Mouse (Mus musculus) hindlimb bud, embryonic 11.5 days (tissue): ENCODE results near the gene Ptbp3.
"Not testable (repeated sequence)": the region's sequence is repeated elsewhere in the genome, so short reads cannot be mapped to it uniquely, and the experiment has no call there.

Experiments
- DNase-seq: peaks from one replicate; pipeline ENCODE4 v3.0.0-alpha.2; 2012; ENCODE audit warnings: low read depth, low spot score; ENCODE audit errors: extremely low spot score

The Ptbp3 gene

DNA sequence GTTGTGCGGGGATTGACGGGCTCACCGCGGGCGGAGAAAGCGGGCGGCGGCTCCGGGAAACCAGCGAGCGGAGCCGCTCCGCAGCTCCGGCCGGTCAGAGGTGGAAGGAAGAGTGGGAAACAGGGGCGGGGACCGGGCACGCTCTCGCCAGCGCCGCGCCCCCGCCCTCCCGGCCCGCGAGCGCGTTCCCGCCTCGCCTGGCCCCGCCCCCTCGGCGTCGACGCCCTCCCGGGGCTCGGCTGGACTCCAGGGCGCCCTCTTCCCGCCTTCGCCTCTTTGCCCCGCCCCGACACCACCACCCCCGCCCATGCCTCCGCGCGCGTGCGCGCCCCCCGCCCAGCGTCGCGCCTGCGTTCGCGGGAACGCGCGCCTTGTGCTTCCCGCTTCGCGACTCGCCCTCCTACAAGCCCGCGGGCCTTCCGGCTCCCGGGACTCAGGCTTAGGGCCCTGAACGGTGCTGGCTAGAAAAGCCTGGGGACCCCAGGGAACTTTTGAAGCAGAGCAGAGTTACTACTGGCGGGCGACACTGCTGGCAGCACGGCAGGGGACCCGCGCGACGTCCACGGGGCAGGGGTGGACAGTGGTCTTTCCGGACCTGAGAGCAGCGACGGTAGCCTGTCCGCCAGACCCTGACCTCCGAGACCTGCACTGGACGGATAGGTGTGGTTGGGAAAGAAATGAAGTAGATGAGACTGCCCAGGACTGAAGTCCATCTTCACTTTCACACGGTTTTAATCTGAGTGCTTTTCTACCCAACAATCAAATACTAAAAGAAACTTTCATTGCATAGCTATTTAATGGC is at the start of gene Ptbp3:
TSS of gene Ptbp3 (minus strand) at position 190 of the 802 bp plus-strand sequence.
- DNase-seq, result peak; percentile 75

DNA sequence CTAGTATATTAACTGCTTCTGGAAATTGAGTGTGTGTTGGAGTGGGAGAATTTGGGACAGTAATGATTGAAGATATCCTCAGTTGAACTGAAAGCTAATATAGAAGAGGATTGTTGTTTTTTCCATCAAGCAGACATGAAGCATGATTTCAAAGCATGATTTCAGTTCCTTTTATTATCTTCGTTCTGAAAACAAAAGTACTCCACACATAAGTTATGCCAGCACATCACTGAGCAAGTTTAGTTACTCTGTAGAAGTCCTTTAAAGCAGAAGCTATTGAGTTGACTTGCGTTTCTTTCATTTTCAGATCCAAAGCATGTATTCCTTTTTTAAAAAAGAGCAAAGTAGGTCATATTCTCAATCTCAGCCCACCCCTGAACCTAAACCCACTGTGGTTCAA is 47.4 kb upstream of the Ptbp3 start:
- no peak for DNase-seq

GRCm38 (mm10) chr4:59594614-59595013 is 45.5 kb upstream of the Ptbp3 start:
- DNase-seq, result no peak

DNA sequence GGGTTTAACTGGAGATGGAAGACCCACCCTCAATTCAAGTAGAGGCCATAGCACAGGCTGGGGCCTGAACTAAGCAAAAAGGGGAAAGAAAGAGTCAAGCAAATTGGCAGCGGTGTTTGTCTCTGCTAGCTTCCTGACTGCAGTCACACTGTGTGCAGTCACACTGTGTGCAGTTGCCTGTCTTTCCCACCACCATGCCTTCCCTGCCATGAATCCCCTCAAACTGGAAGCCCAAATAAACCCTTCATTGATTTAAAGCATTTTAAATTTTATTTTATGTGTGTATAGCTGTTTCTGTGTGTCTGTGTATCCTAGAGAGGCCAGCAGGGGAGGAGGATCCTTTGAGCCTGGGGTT is 38.7 kb upstream of the Ptbp3 start:
- DNase-seq, result no peak

DNA sequence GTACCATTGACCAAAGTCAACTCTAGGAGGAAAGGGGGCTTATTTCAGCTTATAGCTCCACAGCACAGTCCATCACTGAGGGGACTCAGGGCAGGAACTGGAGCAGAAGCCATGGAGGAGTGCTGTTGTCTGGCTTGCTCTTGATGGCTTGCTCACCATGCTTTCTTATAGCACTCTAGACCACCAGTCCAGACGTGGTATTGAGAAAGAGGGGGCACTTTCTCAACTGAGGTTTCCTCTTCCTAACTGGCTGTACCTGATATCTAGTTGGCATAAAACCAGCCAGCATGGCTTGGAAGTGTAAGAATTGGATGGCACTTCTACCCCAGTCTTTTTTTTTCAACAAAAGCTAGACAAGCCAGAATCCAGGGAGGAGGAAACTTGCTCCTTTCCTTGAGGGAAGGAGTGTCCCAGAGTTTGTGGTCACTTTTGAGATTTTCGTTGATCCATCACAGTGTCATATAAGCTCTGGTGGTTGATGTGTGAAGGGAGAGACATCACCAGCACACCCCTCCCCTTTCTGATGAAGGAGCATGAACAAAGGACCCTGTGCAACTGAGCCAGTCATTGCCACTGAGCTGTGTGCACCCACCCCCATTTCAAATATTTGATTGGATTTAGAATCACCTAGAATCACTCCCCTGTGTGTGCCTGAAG is 38.2 kb upstream of the Ptbp3 start:
- DNase-seq, result no peak

DNA sequence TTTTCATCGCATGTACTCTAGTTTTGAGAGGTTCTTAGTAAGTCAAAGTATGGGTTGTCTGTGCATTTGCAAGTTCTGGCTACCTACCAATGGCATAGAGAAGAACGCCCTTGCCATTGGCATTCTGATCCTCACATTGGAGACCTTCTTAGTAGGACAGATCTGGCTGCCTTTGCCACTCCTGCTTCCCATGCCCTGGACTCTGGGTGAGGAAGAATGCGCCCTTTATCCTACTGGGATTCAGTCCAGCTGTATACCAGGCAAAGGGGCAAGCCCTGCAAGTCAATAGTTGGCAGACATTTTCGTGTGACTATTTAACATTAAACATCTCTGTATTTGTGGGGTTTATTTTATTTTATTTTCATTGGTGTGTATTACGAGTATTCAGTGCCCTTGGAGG is 35.9 kb upstream of the Ptbp3 start:
- no peak for DNase-seq

- no peak for DNase-seq
Observed at GRCm38 (mm10) chr4:59582186-59582585, 33.0 kb upstream of the Ptbp3 start.

GRCm38 (mm10) chr4:59581314-59582185 is 32.4 kb upstream of the Ptbp3 start, which contains the start of gene Hsdl2:
TSS of gene Hsdl2 (plus strand) at chr4:59581563.
- DNase-seq, result peak; percentile 96

DNA sequence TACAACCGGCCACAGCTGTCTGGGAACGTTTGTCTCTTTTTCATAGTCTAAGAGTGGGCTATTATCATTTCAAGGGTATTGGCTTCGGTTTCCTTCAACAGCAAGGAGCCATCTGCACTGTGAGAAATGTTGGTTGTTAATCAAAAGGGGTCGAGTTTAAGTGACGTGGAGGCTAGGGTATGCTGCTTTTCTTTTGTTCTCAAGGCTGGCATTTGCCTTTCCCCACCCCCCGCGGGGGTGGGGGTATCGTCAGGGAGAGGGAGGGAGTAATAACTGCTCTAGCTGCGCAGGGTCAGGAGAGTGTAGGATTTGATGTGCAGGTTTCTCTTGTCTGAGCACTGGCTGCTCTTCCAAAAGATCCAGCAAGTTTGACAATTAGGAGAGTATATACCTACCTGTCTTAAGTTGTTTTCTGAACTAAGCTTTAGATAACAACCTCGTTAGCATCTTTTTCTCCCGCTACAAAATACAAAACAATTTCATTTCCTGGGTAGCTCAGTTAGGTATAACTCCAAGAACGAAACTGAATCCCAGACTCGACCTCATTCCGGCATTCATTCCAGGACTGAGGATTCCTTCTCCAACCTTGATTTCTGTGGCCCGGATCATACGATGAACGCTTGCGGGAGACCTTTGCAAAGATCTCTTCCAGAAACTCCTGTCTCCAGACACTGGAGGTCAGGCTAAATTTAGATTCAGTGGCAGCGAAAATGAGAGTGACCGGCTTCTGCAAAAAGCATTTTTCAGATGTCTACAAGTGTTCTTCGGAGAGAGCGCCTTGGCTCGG is 31.5 kb upstream of the Ptbp3 start:
- DNase-seq, result peak; percentile 64

DNA sequence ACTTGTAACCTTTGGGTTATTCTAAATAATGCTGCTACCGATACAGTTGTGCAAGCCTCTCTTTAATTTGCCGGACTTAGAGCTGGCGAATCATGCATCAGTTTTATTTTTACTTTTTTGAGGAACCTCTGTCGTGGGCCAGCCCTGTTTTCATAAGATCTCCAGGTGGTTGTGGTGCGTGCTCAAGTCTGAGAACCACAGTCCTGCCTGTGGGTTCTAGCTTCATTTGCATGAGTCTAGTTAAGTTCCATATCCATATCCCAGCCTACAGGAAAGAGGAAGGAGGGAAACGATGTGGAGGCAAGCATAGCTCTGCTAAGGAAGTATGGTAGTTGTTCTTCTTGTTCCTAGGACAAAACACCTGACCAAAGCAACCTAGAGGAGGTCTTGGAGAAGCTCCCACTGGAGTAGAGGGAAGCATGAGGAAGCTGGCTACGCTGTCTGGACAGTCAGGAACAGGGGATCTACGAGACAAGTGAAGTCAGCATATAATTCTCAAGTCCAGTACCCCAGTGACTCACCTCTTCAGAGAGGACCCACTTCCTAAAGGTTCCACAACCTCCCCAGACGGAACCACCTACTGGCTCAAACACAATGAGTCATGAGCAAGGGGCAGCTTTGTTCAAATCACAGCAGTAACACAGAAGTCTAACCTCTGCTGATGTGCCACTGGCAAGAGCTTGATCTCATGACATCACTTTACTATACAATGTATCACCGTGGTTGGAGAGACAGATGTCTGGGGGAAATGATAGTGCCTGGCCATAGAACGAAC is 26.2 kb upstream of the Ptbp3 start:
- DNase-seq, result no peak

DNA sequence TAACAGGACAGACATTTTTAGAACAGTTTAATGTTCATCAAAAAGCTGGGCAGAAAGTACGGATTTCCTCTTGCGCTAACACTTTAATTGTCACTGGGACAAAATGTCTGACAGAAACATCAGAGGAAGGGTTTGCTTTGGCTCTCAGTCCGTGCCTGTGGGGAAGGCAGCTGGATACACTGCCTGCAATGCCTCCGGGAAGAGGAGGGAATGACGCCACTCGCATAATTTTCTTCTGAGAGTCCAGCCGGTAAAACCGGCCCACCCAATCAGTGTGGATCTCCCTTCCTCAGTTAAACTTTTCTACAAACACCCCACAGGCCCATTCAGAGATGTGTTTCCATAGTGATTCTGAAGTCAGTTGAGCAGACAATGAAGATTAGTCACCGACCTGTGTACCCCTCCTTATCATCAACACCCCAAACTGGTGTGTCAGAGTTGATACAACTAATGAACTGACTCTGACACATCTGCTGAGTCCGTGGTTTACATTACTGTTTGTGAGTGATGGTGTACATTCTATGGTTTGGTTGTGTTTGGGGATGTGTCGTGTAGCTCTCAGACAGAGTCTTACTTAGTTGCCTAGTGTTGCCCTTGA is 23.5 kb upstream of the Ptbp3 start:
- DNase-seq, result no peak

GRCm38 (mm10) chr4:59570519-59570918 is 21.4 kb upstream of the Ptbp3 start:
- DNase-seq, result not testable (repeated sequence)

- peak; percentile 87 for DNase-seq
Observed at GRCm38 (mm10) chr4:59569538-59569937, 20.4 kb upstream of the Ptbp3 start.

- DNase-seq, result no peak
Observed at GRCm38 (mm10) chr4:59567576-59568260, 18.6 kb upstream of the Ptbp3 start.

- no peak for DNase-seq
Observed at GRCm38 (mm10) chr4:59565571-59566188, 16.5 kb upstream of the Ptbp3 start.

- no peak for DNase-seq
Observed at GRCm38 (mm10) chr4:59564128-59564527, 15.0 kb upstream of the Ptbp3 start.

DNA sequence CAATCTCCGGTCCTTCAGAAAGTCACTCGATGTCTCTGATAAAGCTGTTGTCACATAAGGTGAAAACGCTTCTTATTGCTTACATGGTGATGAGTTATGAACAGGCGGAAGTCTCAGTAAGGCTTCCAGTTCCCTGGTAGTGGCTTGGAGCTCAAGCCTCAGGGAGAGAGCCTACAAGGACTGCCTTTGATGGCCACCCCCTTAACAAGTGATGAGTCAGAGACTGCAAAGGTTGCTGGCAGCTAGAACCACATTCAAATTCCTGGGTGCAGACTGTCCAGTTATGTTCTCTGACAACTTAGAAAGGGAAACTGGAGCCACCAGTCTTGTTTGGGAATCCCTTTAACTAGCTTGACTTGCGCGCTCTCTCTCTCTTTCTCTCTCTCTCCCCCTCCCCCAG is 11.0 kb upstream of the Ptbp3 start:
- no peak for DNase-seq

GRCm38 (mm10) chr4:59558096-59558720 is 9.0 kb upstream of the Ptbp3 start:
- DNase-seq, result no peak
